Mouse (Mus musculus) small intestine, adult 2 months (tissue): Measurements from ENCODE around the gene Pkp4.

Experiments
- CTCF ChIP-seq: fragments of 200-500 bp; IDR thresholded peaks from 2 replicates; pipeline ENCODE4 v1.5.1; 2012; ENCODE audit warnings: low read depth, mild to moderate bottlenecking, control low read depth, inconsistent platforms, low read length, moderate library complexity, mixed read lengths; ENCODE audit not compliant: insufficient replicate concordance, insufficient read length; ENCODE audit errors: extremely low read depth
- POLR2A ChIP-seq: fragments of 200-500 bp; IDR thresholded peaks from 2 replicates; pipeline ENCODE4 v1.6.1; 2012; ENCODE audit warnings: low read depth, mild to moderate bottlenecking, control low read depth, inconsistent platforms, low read length, moderate library complexity

GRCm38 (mm10) chr2:59361350-59361780 lies 200.7 kb downstream of the Pkp4 start:
- no peak for TF ChIP-seq CTCF
- no peak for TF ChIP-seq POLR2A
